Mouse (Mus musculus) fibroblast of lung, adult 2 months (primary cell): ENCODE measurements around the gene Tm6sf2.

Experiments used
- DNase-seq: peaks from one replicate; pipeline ENCODE4 v3.0.0-alpha.2; 2011; ENCODE audit warnings: low read depth

The Tm6sf2 gene

DNA sequence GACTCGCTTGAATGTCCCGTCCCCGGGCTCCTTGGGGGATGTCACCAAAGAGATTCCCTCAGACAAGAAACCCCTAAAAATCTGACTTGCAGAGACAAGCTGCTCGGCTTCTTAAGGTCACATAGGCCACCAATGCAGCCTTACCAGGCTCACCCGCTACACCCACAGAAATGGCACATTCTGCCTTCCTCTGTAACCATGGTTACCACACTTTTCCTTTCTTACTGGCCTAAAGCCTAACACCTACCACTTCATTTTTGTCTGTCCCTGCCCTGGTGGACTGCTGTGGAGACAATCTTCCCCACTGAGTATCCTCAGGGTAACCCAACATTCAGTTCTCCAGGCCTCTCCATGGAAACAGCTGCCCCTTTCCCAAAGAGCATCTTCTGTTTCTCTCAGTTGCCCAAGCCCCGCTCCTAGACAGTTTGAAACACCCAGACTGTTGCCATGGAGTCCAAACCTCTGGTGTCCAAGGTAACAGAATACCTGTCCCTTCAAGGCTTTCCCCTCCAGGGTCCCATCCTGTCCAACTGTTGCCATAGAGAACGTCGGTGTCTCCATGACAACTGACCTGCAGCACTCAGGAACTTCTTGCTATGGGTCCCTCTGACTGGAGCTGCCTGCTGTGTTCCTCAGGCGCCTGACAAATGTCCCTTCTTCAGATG is 16.7 kb downstream of the Tm6sf2 start:
- DNase-seq: no peak

DNA sequence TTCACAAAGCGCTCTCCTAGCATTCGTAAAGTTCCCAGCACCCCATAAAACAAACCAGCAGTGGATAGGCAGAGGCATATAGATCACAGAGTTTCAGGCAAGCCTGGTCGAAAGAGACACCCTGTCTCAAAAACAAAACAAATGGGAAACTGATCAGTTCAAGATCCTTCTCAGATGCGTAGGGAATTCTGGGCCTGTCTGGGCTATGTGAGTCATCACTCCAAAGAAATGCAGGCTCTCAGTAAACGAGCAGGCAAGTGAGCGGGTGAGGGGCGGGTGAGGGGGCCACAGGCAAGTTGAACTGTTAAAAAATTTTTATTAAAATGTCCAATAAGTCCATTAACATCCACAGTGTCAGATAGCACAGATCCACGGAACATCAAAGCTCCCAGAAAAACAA is 20.1 kb downstream of the Tm6sf2 start:
- no peak for DNase-seq

DNA sequence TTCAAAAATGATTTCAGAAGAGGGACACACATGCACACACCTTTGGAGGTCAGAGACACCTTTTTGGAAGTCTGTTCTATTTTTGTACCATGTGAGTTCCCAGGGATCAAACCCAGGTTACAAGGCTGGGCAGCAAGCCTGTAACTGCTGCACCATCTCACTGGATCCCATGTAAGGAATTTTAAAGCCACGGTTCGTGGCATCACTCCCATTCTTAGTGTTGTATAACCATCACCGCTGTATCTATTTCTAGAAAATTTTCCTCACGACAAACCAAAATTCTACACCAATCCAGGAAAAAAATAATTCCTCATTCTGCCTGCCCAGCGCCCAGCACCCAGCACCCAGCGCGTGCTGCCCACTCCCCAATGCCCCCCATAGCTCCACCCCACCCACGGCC is 26.6 kb downstream of the Tm6sf2 start:
- no peak for DNase-seq

DNA sequence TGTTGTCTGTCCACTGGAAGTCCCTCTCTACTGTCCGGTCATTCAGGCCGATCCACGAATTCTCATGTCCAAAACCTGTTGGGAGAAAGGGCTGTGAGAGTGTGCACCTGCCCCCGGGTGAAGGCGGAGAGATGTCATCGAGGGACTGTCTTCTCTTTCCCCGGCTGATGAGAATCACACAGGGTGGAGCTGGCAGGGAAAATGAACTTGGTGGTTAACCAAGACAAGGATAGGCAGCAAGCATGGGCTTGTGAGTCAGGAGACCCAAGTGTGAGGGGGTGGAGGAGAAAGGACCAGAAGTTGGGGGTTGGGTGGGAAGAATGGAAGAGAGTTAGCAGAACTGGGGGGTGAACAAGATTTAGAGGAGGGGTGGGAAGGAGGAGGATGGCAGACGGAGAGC is 27.5 kb downstream of the Tm6sf2 start:
- no peak for DNase-seq

DNA sequence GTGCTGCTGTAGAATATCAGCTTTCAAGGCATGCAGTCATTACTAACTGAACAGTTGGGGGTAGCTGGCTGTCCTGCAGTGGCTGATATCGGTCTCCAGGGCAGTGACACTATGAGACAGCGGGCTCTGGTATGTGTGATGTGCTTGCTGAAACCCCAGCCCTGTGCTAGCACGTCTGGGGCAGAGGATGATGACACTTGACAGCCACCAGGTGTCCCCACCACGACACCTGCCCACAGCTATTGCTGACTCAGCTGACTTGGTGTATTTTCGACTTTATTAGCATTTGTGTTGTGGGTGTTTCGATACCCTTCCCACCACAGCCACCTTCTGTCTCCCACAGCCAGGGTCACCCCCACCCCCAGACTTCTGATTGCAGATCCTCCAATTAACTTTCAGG is 31.8 kb downstream of the Tm6sf2 start:
- DNase-seq: no peak

DNA sequence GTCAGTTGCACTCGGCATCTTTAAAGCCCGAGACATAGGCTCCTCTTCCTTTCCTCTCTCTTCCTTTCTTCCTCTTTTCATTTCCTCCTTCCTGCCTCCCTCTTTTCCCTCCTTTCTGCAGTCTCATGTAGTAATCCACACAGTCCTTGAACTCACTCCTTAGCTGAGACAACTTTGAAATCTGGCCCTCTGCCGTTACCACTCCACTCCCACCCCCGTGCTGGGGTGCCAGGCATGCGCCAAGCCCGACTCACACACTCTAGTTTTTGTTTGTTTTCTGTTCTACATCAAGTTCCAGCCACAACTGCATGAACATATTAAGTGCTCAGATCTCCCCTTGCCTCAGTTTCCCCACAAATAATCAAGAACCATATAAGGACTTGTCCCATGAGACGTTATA is 32.2 kb downstream of the Tm6sf2 start:
- DNase-seq: no peak

DNA sequence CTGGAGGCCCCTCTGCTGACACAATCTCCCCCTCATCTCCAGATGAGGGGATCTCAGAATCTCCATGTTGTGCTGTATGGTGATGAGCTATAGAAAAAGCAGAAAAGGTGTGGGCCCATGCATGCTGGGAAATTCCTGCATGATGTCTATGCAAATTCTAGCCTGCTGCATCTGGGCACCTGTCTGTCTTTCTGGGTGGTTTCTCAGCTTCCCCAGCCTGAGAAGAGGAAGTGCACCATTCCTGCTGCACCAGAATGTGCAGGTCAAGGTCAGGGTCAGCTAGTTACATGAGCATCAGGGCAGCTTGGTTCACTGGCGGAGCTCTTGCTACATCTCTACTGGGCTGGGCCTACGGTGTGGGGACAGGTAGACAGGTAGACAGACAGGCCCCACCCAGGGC is 37.7 kb downstream of the Tm6sf2 start:
- no peak for DNase-seq

DNA sequence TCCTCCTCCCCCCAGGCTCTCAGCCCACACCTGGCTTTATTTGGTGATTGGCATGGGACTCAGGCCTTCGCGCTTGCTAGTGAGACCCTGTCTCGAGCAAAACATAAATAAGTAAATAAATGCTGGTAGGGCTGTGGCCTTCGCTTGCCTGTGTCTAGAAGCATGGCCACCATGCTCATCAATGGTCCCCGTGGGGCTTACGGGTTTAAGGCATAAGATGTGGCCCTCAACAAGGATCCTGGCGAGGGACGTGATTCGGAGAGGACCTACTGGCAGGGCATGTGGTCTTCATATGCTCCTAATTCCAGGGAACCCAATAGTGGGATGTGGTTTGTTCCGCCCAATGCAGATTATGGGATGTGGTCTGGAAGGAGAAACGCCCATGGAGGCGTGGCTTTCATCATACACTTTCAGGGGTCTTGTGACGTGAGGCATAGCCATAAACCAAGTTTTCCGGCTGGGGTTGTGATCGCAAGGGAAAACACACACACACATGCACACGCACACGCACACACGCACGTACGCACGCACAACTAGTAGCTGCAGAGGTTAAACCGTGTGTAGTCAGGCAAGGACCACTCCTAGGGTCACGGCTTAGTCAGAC is 38.6 kb downstream of the Tm6sf2 start:
- no peak for DNase-seq

DNA sequence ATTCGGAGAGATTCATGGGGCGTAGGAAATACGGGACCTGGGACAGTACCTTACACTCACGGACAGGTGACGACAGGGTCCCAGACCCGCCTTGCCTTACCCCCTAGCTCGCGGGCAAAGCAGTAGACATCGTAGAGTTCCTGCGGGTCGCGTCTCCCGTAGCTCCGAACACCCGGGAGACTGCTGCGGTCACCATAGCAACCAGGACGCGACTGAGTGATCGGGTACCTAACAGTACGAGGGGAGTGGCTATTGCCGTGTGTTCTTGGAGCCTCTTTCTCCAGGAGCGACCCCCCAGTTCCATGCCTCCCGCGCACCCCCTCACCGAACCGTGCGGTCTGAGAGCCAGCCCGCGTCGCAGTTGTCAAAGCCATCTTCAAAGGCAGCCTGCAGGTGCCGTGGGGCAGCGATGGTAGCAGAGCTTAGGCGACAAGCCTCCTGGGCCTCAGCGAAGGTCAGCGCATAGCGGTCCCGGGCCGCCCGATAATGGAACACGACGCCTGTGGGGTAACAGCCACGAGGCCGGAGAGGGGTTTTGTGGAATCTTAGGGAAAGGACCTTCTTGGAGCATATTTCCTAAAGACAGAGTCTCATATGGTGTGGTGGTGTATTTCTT is 39.8 kb downstream of the Tm6sf2 start:
- DNase-seq: no peak

DNA sequence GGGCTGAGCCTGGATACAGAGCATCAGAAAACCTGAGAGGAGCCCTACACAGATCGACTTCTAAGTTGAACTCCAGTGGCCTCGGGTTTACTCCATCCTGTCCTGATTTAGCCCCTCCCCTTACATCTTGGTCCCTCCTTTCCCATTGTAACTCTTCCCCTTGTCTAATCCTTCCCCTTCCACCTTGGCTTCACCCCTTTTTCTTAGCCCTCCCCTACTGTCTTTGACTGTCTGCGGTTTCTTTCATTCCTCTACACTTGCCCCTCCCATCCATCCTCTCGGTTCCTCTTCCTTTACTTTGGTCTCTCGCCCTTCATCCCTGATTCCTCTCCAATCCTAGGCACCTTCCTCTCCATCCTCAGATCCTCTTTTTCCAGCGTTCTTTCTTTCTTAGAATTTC is 41.8 kb downstream of the Tm6sf2 start:
- DNase-seq: no peak

DNA sequence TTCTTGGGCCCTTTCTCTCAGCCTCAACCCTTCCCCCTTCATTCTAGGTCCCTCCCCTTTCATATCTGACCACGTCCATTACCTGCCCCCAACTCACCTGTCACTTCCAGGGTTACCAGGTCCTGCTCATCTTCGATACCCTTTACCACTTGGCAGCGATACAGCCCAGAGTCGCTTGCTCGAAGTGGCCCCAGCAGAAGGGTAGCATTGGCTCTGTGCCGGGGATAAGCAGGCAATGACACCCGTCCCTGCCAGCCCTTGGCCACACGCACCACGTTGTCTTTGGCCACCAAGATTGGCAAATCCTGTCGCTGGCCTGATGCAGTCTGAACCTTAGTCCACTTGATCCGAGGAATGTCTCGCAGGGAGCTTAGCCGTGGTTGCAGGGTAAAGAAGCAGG is 42.2 kb downstream of the Tm6sf2 start:
- DNase-seq: no peak

DNA sequence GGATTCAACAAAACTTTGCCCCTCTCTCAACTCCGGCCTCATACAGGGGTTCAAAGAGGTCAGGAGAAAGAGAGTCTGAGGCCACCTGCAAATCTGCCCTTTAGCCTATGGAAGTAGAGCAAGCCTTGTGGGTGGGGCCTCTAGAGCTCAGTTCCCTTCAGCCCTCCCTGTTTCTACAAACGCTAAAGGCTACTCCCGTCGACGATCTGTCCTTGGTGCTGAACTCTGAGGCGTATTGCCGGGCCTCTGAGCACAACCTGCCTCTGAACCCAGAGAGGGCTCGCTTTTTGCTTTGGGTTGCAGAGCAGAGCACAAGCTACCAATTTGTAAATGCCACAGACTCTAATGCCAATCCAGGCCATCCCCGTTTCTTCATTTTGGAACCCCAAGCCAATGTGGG is 44.9 kb downstream of the Tm6sf2 start:
- DNase-seq: no peak

DNA sequence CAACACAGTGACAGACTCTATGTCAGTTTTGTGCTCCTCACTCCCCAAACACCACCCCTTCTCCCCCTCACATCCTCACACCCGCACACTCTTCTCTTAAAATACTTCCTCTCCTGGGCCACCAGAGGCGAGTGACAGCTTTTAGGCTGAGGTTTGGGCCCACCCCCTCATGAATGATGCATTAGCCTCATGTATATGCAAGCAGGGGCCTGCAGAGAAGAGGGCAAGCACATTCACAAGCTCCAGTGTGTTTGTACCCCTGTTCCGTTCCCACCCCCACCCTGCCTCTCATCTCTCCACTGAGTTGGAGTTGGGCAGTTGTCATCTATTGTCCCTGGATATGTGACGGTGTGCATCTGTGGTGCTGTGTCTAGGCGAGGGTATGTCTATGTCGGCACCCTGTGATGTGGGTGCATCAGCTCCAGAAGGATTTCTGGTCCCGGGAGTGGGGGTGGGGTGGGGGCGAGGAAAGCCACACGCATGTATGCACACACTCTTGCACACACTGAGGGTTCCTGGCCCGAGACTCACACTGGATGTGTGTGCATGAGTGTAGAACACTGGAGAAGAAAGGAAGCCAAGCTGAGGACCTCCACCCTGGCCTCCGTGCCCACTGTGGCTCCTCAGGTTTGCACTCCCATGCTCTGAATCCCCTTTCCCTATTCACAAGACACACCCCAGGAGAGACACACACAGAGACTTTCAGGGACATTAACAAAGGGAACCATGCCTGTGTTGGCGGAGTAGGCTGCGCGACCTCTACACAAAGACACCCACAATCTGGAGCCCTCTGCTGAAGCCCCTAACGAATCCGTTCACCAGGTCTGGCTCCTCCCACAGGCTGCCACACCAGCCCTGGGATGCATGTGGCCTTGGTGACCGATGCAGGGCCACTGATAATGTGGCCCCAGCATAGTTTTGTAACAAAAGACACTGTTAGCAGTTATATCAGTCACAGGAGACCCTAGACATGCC is 46.3 kb downstream of the Tm6sf2 start:
- DNase-seq: no peak

DNA sequence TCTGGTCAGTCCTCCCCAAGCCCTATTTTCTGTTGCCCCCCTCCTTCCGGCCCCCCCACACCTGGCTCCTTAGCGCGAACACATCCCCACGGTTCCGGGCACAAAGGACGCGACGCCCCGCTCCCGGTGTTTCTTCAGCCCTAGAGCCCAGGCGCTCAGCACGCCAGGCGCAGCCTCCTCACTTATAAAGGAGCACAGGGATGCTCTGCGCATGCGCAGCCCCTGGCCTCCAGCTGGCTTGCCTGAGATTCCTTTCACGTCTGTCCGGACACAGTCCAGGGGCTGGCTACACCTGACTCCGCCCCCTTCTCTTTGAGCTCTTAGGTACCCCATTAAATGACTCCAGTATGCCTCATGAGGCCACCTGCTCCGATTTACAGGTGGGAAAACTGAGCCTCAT is 47.9 kb downstream of the Tm6sf2 start, which contains the start of gene Ncan:
Gene Ncan (minus strand): TSS at position 207 of the 400 bp plus-strand sequence.
- no peak for DNase-seq

DNA sequence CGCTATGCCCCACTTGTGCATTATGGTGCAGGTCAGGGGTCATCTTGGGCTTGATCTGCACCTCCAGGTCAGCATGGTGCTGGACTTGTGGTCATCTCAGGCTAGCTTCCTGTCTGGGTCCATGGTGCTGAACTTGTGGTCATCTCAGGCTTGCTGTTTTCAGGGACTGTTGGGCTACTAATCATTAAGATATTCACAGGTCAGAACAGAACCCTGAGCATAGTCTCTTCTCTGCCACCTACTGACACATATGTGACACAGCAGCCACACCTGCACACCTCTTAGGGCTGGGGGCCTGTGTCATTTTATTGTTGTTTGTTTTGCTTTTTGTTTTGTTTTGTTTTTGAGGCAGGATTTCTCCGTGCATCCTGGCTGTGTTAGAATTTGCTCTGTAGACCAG is 50.1 kb downstream of the Tm6sf2 start:
- DNase-seq: no peak

DNA sequence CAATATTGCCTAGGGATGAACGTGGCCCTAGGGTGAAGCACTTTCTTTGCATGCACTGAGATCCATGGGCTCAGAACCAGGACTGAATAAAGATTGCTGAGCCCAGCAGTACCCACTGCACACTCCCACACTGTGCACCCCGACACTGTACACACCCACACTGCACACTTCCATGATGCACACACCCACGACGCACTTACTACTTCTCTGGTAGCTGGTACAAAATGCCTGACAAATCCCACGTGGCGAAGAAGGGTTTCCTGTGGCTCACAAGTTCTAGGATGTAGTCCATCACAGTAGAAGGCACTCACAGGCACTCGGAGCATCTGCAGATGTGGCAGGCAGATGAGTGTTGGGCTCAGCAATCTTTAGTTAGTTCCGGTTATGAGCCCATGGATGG is 52.3 kb downstream of the Tm6sf2 start:
- no peak for DNase-seq

DNA sequence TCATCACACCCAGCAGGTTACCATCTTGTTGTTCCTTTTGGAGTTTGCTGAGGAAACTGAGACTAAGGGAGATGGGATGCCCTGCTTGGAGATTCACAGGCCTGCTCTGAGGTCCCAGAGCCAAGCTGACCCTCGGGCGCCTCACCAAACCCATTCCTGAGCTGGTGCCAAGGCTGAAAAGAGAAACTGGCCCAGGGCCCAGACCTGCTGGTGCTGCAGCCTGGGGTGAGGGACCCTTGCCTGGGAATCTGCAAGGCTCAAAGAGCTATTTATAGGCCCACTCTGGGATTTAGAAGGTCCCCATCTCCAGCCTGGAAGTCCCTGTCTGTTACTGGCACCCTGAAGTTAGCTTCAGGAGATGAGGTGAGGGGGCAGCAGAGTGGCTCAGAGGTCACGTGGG is 55.7 kb downstream of the Tm6sf2 start:
- no peak for DNase-seq

DNA sequence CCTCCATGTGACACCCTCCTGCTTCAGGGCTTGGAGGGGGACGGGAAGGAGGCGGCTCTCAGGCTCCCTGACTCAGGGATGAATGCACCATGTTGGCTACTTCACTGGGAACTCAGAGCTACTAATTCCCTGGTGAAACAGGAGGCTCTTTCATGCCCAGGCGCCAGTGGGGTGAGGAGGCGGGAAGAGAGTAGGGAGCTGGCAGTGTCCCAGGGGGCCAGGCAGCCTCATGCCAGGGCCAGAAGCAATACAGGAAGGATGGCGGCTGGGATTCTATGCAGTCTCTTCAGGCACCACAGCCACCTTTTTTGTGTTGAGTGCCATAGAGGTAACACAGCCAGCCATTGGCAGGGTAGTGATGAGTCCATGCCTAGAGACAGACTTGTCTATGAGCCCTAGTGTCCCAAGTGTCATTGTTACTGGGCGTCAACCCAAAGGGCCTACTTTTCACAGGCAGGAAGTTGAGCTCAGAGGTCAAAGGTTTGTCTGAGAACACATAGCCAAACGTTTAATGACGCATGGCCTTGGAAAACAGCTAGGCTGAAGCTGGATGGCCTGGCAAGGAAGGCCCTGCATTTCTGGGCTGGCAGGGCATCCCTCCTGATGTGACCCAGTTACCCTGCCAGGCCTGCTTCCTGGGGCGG is 56.7 kb downstream of the Tm6sf2 start:
- DNase-seq: peak; percentile 88
